ENCODE assay signal across 8 mouse cellular contexts in the genomic region with DNA sequence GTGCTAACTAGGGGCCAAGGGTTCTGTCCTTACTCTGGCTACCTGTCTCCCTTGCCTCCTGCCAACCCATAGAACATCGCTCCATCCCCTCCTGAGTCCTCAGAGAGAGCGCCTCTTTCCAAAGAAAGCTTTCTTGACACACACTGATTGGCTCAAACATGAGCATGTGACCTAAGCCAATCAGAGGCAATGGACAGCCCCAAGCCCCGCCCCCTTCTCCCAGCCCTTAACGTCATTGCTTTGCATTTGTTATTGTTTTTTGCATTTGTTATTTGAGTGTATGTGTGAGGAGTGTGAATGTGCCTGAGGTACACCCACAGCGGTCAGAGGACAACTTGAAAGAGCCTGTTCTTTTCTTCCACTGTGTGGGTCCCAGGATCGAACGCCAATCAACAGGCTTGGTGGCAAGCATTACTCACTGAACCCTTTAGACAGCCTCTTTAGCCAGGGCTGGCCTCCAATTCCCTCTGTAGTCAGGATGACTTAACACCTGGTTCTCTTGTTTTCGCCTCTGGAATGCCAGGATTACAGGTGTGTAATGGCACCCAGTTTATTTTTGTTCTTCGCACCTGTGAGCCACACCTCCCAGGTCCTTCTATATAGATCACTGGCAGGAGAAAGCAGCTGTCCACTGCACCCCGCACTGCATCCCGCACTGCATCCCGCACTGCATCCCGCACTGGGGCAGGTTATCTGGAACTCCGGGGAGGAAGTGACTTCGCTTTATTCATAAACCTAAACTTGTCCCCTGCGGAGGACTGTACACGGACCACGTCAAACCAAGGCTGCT. TPM values are rescaled to one million over a fixed set of nuclear protein-coding genes. Genes with fewer than 3 reads are reported as not detected.
DNase-seq lines count a peak whose midpoint lies in the region; ATAC-seq and TF ChIP-seq lines count a peak whose summit lies in the region.

No protein-coding gene starts in this region.

- H3K4me2 ChIP-seq in intestine, embryonic 15.5 days (replicated peaks), result peak overlapping the region; percentile 46

- H3K27ac ChIP-seq in embryonic facial prominence, embryonic 10.5 days (replicated peaks), result peak overlapping the region; percentile 75
- H3K27ac ChIP-seq in intestine, embryonic 15.5 days, result no peak overlapping the region
- H3K27ac ChIP-seq in olfactory bulb, adult 2 months (ENCODE audit: insufficient read depth, low read depth, low read length), result no peak overlapping the region
- no peak overlapping the region for H3K27ac ChIP-seq in left cerebral cortex, adult 2 months

- peak overlapping the region; percentile 51 for H3K4me3 ChIP-seq in embryonic facial prominence, embryonic 10.5 days
- no peak overlapping the region; the same call in 1 of the 2 replicates for H3K4me3 ChIP-seq in intestine, embryonic 15.5 days (replicated peaks)
- H3K4me3 ChIP-seq in olfactory bulb, adult 2 months (ENCODE audit: insufficient read depth, low read depth, low read length), result peak overlapping the region; percentile 35; the same call in 1 of the 2 replicates
- H3K4me3 ChIP-seq in left cerebral cortex, adult 2 months, result no peak overlapping the region

- no peak overlapping the region for H3K9ac ChIP-seq in intestine, embryonic 15.5 days

- TF ChIP-seq POLR2A in olfactory bulb, adult 2 months (IDR thresholded peaks at IDR 0.05; ENCODE audit: insufficient read depth, low read depth, low read length), result no peak

- WGBS in embryonic facial prominence, embryonic 10.5 days, result 57% methylated on average over 18 of the region's 18 CpGs
- 61% methylated on average over 18 of the region's 18 CpGs for WGBS in intestine, embryonic 15.5 days
- WGBS in olfactory bulb, adult 2 months, result 63% methylated on average over 18 of the region's 18 CpGs

- peak; percentile 55 for DNase-seq in kidney, postnatal 10 days
- DNase-seq in kidney, adult 9 months, result no peak
- peak; percentile 64 for DNase-seq in embryonic facial prominence, embryonic 10.5 days (ENCODE audit: low spot score)
- no peak for DNase-seq in right cerebral cortex, adult 18-20 months
- DNase-seq in urinary bladder, adult 2 months (ENCODE audit: low spot score), result no peak
- DNase-seq in left cerebral cortex, adult 2 months (ENCODE audit: extremely low spot score in 1 of 2, low spot score in 2 of 2), result no peak

- peaks cover 10% of the 10 kb centered on the region; the same call in 1 of the 2 replicates for H3K36me3 ChIP-seq in embryonic facial prominence, embryonic 10.5 days (replicated peaks)
- H3K36me3 ChIP-seq in intestine, embryonic 15.5 days, result no peaks in the 10 kb centered on the region

- H3K9me3 ChIP-seq in embryonic facial prominence, embryonic 10.5 days, result no peaks in the 10 kb centered on the region
- no peaks in the 10 kb centered on the region for H3K9me3 ChIP-seq in intestine, embryonic 15.5 days

- peaks cover 47% of the 10 kb centered on the region for H3K4me1 ChIP-seq in embryonic facial prominence, embryonic 10.5 days
- H3K4me1 ChIP-seq in intestine, embryonic 15.5 days (replicated peaks), result peaks cover 12% of the 10 kb centered on the region; the same call in 1 of the 2 replicates
- peaks cover 18% of the 10 kb centered on the region for H3K4me1 ChIP-seq in olfactory bulb, adult 2 months (ENCODE audit: control insufficient read depth, insufficient read depth, low read length)

- intact Hi-C loops in left cerebral cortex, adult 2 months (cut with DNase I), result no loop called here

- no peaks in the 10 kb centered on the region for H3K27me3 ChIP-seq in embryonic facial prominence, embryonic 10.5 days (replicated peaks; ENCODE audit: low read depth, poor library complexity, severe bottlenecking)
- H3K27me3 ChIP-seq in intestine, embryonic 15.5 days (replicated peaks), result no peaks in the 10 kb centered on the region

- TF ChIP-seq CTCF in olfactory bulb, adult 2 months (IDR thresholded peaks at IDR 0.05; ENCODE audit: insufficient read depth, low read depth, low read length), result no peak
- no peak for TF ChIP-seq CTCF in left cerebral cortex, adult 2 months (IDR thresholded peaks at IDR 0.05)

- no peak for ATAC-seq in intestine, embryonic 15.5 days

RNA-seq across cellular contexts. Expression of a gene that starts 13.1 kb away (rescaled TPM):
- 43.2 and 47.3 TPM in 2 replicates for polyA plus RNA-seq in embryonic facial prominence, embryonic 10.5 days (2016; fragmentation: Nextera tagmentation; extraction: Ambion mirVana)
- polyA plus RNA-seq in intestine, embryonic 15.5 days (2015; fragmentation: Nextera tagmentation; extraction: Ambion mirVana), result 59.3 and 70.0 TPM in 2 replicates
- not detected in 2 replicates for polyA plus RNA-seq in olfactory bulb, adult 2 months (2012; ENCODE audit: insufficient read depth, insufficient read length, low replicate concordance, missing spikeins)
- 75.6 and 92.2 TPM in 2 replicates for polyA plus RNA-seq in urinary bladder, adult 2 months (2012; rRNA removed)
- total RNA-seq in left cerebral cortex, adult 2 months (2021), result 10 to 100 TPM; 24.4 to 29.6 TPM

Comparison
In these comparisons a context has a peak if more than half of its experiments do, and no peak if none do; other contexts are left out.
1. DNase-seq: peak in kidney, postnatal 10 days (single experiment) and embryonic facial prominence, embryonic 10.5 days (single experiment); none in kidney, adult 9 months (single experiment), right cerebral cortex, adult 18-20 months (single experiment), urinary bladder, adult 2 months (single experiment) and left cerebral cortex, adult 2 months (0 of 2).
2. H3K4me3 ChIP-seq: peak in embryonic facial prominence, embryonic 10.5 days (single experiment) and olfactory bulb, adult 2 months (single experiment); none in intestine, embryonic 15.5 days (single experiment) and left cerebral cortex, adult 2 months (single experiment).
3. RNA of a gene that starts 13.1 kb away (polyA plus RNA-seq): 75.6 to 92.2 TPM in urinary bladder, adult 2 months, 59.3 to 70.0 TPM in intestine, embryonic 15.5 days and 43.2 to 47.3 TPM in embryonic facial prominence, embryonic 10.5 days; not detected in olfactory bulb, adult 2 months; every median in the first group is over 10 times any median in the second.